Mouse (Mus musculus): ENCODE results near the gene Tagap. TPM values are rescaled to one million over a fixed set of nuclear protein-coding genes. Genes with fewer than 3 reads are reported as not detected.
A peak's percentile ranks its signal among the peaks of the same experiment; 100 is the strongest.

Tagap gene
- total and polyA plus RNA-seq, 3 experiments, result 14.2 to 20.9 (median 16.3) TPM

DNA sequence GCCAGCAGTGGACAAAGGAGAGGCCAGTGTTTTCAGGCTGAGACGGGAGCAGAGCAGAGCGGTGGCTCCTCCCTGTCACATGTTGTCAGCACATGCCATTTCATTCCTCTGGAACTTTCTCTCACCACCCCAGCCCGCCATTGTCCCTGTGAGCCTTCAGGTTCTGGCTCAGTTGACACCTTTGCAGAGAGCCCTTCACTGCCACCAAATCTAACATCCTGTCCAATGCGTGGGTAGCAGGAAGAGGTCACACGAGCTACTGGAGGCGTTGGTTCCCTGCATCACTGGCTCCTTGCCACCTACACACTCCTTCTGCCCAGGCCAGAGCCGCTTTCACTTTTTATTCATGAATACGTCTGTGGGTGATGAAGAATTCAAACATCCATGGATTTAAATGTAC, 33.1 kb upstream of the Tagap start:
- dilution Hi-C loops (cut with MboI; ENCODE audit: extremely low pct_ligation_motif_present, extremely low pct_unique_long_range_greater_than_20kb, low sequenced_read_pairs) (no loop called here), in situ Hi-C loops (cut with MboI; ENCODE audit: low pct_ligation_motif_present, low pct_unique_long_range_greater_than_20kb, low sequenced_read_pairs) (no loop called here)
- Histone ChIP-seq H3K4me3 (replicated peaks in 1 of 3; ENCODE audit: low read depth in 2 of 3, low read length in 2 of 3, poor library complexity in 1 of 3) (no peak overlapping the region), H3K27me3 (replicated peaks) (no peaks in the 10 kb centered on the region), H3K36me3 (replicated peaks in 1 of 2; ENCODE audit: control insufficient read depth in 1 of 2, insufficient read depth in 1 of 2, low read length in 1 of 2) (no peaks in the 10 kb centered on the region), H3K27ac (ENCODE audit: insufficient read depth, low read depth) (no peak overlapping the region), H3K79me2 (replicated peaks; ENCODE audit: control insufficient read depth, extremely low read depth, insufficient read depth, poor library complexity, severe bottlenecking) (no peaks in the 10 kb centered on the region), H3K4me1 (ENCODE audit: control insufficient read depth in 1 of 2, insufficient read depth in 2 of 2) (peaks cover 21 to 59% of the 10 kb centered on the region in 2 experiments), H3K4me2 (ENCODE audit: insufficient read depth, low read depth, poor library complexity, severe bottlenecking) (no peak overlapping the region), H3K9ac (ENCODE audit: insufficient read depth, low read depth) (no peak overlapping the region), H3K9me3 (replicated peaks; ENCODE audit: low read length) (no peaks in the 10 kb centered on the region)
- DNase-seq (ENCODE audit: extremely low read depth), result no peak
- TF ChIP-seq BHLHE40 (IDR thresholded peaks at IDR 0.05; ENCODE audit: low read depth, low read length) (peak; percentile 34; the same call in 1 of the 2 replicates), HCFC1 (IDR thresholded peaks at IDR 0.05; ENCODE audit: low read depth, low read length) (no peak)

DNA sequence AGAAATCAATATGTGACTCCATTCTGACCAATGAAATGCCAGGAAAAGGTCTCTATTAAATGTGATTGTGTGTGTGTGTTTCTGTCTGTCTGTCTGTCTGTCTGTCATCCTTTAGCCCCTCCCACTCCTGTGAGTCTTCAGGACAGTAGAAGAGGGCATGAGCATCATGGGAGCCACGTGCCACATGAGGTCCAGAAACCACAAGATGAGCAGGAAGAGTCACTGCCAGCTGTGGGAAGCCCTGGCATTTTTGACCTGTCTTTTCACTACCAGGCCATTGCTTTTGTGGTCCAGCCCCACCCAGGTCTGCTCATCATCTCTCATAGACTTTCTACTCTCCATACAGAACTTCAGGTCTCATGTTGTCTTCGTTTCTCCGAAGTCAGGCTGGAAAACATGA, 31.7 kb upstream of the Tagap start:
- peak; percentile 55 for TF ChIP-seq BHLHE40 (IDR thresholded peaks at IDR 0.05; ENCODE audit: low read depth, low read length)
- no peak for TF ChIP-seq MAFK (IDR thresholded peaks at IDR 0.05; ENCODE audit: insufficient replicate concordance, low read length)
- no peaks in the 10 kb centered on the region for H3K36me3 ChIP-seq (replicated peaks in 1 of 2; ENCODE audit: control insufficient read depth in 1 of 2, insufficient read depth in 1 of 2, low read length in 1 of 2)
- H3K9me3 ChIP-seq (replicated peaks; ENCODE audit: low read length), result no peaks in the 10 kb centered on the region
- in situ Hi-C loops (cut with MboI; ENCODE audit: low pct_ligation_motif_present, low pct_unique_long_range_greater_than_20kb, low sequenced_read_pairs), result no loop called here
- H3K4me2 ChIP-seq (ENCODE audit: insufficient read depth, low read depth, poor library complexity, severe bottlenecking), result no peak overlapping the region
- H3K4me1 ChIP-seq (ENCODE audit: control insufficient read depth in 1 of 2, insufficient read depth in 2 of 2), result peaks cover 14 to 47% of the 10 kb centered on the region in 2 experiments
- dilution Hi-C loops (cut with MboI; ENCODE audit: extremely low pct_ligation_motif_present, extremely low pct_unique_long_range_greater_than_20kb, low sequenced_read_pairs), result no loop called here
- no peak for DNase-seq (ENCODE audit: extremely low read depth)
- H3K9ac ChIP-seq (ENCODE audit: insufficient read depth, low read depth), result no peak overlapping the region
- H3K4me3 ChIP-seq (replicated peaks in 1 of 3; ENCODE audit: low read depth in 2 of 3, low read length in 2 of 3, poor library complexity in 1 of 3), result no peak overlapping the region
- no peaks in the 10 kb centered on the region for H3K27me3 ChIP-seq (replicated peaks)
- H3K27ac ChIP-seq (ENCODE audit: insufficient read depth, low read depth), result no peak overlapping the region
- H3K79me2 ChIP-seq (replicated peaks; ENCODE audit: control insufficient read depth, extremely low read depth, insufficient read depth, poor library complexity, severe bottlenecking), result no peaks in the 10 kb centered on the region

DNA sequence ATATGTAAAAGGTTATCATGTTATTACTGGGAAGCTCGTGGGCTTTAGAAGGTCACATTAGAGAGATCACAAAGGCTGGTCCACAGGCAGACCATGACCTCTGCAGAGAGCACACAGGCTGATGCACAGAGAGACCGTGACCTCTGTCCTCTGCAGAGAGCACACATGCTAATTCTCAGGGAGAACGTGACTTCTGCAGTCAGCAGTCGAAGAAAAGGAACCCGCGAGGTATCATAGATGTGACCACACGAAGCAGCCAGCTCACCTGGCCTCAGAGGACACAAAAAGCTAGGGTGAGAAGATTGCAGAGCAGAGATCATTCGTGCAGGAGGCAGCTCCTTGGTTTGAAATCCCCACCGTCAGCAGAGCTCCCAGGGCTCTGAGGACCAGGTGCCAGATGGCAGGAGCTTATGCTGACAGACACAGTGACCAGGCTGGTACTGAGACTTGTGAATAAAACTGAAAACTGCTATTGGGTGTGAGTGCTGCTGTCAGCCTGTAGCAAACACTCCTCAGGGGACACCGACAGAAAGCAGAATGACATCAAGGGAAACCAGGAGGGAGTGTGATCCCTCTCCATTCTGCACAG, 29.7 kb upstream of the Tagap start:
- no peak for DNase-seq (ENCODE audit: extremely low read depth)
- no peaks in the 10 kb centered on the region for H3K36me3 ChIP-seq (replicated peaks in 1 of 2; ENCODE audit: control insufficient read depth in 1 of 2, insufficient read depth in 1 of 2, low read length in 1 of 2)
- no peaks in the 10 kb centered on the region for H3K27me3 ChIP-seq (replicated peaks)
- peak overlapping the region; percentile 58; the same call in 1 of the 2 replicates for H3K9ac ChIP-seq (ENCODE audit: insufficient read depth, low read depth)
- H3K79me2 ChIP-seq (replicated peaks; ENCODE audit: control insufficient read depth, extremely low read depth, insufficient read depth, poor library complexity, severe bottlenecking), result no peaks in the 10 kb centered on the region
- peaks cover 11 to 35% of the 10 kb centered on the region in 2 experiments for H3K4me1 ChIP-seq (ENCODE audit: control insufficient read depth in 1 of 2, insufficient read depth in 2 of 2)
- H3K9me3 ChIP-seq (replicated peaks; ENCODE audit: low read length), result no peaks in the 10 kb centered on the region
- H3K4me3 ChIP-seq (replicated peaks in 1 of 3; ENCODE audit: low read depth in 2 of 3, low read length in 2 of 3, poor library complexity in 1 of 3), result peak overlapping the region; percentile 18 to 44 (median 32)
- dilution Hi-C loops (cut with MboI; ENCODE audit: extremely low pct_ligation_motif_present, extremely low pct_unique_long_range_greater_than_20kb, low sequenced_read_pairs), result no loop called here
- in situ Hi-C loops (cut with MboI; ENCODE audit: low pct_ligation_motif_present, low pct_unique_long_range_greater_than_20kb, low sequenced_read_pairs), result no loop called here
- H3K27ac ChIP-seq (ENCODE audit: insufficient read depth, low read depth), result no peak overlapping the region
- H3K4me2 ChIP-seq (ENCODE audit: insufficient read depth, low read depth, poor library complexity, severe bottlenecking), result peak overlapping the region; percentile 79
- TF ChIP-seq POLR2A (IDR thresholded peaks at IDR 0.05; ENCODE audit: low read depth, low read length), result 0 out of 2 replicates have a peak, but pooled peaks have one; percentile 11
- no peak for TF ChIP-seq USF2 (conservative IDR thresholded peaks at IDR 0.05; ENCODE audit: low read depth, low read length)
- no peak; the same call in 1 of the 2 replicates for TF ChIP-seq NELFE (IDR thresholded peaks at IDR 0.05; ENCODE audit: low read depth, low read length)
- peak; percentile 34; the same call in 1 of the 2 replicates for TF ChIP-seq CHD2 (IDR thresholded peaks at IDR 0.05; ENCODE audit: low read length)
- TF ChIP-seq MEF2A (IDR thresholded peaks at IDR 0.05; ENCODE audit: borderline replicate concordance, low read depth, low read length), result 0 out of 2 replicates have a peak, but pooled peaks have one; percentile 18
- peak; percentile 66 for TF ChIP-seq TCF12 (IDR thresholded peaks at IDR 0.05; ENCODE audit: low read depth, low read length)
- no peak for TF ChIP-seq ZC3H11A (IDR thresholded peaks at IDR 0.05; ENCODE audit: low read depth, low read length)
- TF ChIP-seq CTCF (conservative IDR thresholded peaks at IDR 0.05 in 1 of 2, IDR thresholded peaks at IDR 0.05 in 1 of 2; ENCODE audit: low read depth in 2 of 2, low read length in 2 of 2), result no peak
- no peak for TF ChIP-seq MAZ (IDR thresholded peaks at IDR 0.05; ENCODE audit: low read depth, low read length)
- TF ChIP-seq MXI1 (IDR thresholded peaks at IDR 0.05; ENCODE audit: low read depth, low read length), result 0 out of 2 replicates have a peak, but pooled peaks have one; percentile 44
- peak; percentile 93 for TF ChIP-seq BHLHE40 (IDR thresholded peaks at IDR 0.05; ENCODE audit: low read depth, low read length)
- TF ChIP-seq ETS1 (conservative IDR thresholded peaks at IDR 0.05; ENCODE audit: low read depth, low read length), result 0 out of 2 replicates have a peak, but pooled peaks have one; percentile 62
- TF ChIP-seq E2F4 (IDR thresholded peaks at IDR 0.05; ENCODE audit: insufficient replicate concordance, low read depth, low read length), result no peak
- TF ChIP-seq UBTF (IDR thresholded peaks at IDR 0.05; ENCODE audit: low read depth, low read length), result no peak
- no peak for TF ChIP-seq ZKSCAN1 (IDR thresholded peaks at IDR 0.05; ENCODE audit: borderline replicate concordance, low read depth, low read length)
- no peak for TF ChIP-seq CHD1 (IDR thresholded peaks at IDR 0.05; ENCODE audit: low read depth, low read length)
- TF ChIP-seq JUND (conservative IDR thresholded peaks at IDR 0.05; ENCODE audit: low read depth, low read length), result 0 out of 2 replicates have a peak, but pooled peaks have one; percentile 9
- no peak for TF ChIP-seq ZNF384 (IDR thresholded peaks at IDR 0.05; ENCODE audit: low read depth, low read length)
- no peak; the same call in 1 of the 2 replicates for TF ChIP-seq RAD21 (IDR thresholded peaks at IDR 0.05; ENCODE audit: low read depth, low read length)
- no peak for TF ChIP-seq USF1 (IDR thresholded peaks at IDR 0.05; ENCODE audit: low read depth, low read length)
- 0 out of 2 replicates have a peak, but pooled peaks have one; percentile 33 for TF ChIP-seq SIN3A (IDR thresholded peaks at IDR 0.05; ENCODE audit: low read length)
- TF ChIP-seq ELF1 (IDR thresholded peaks at IDR 0.05; ENCODE audit: low read depth, low read length), result no peak
- TF ChIP-seq PAX5 (IDR thresholded peaks at IDR 0.05; ENCODE audit: low read length), result no peak
